Mouse (Mus musculus): ENCODE measurements around the gene Pip4k2c.
A peak's percentile ranks its signal among the peaks of the same experiment; 100 is the strongest.
"Not testable (repeated sequence)": the region's sequence is repeated elsewhere in the genome, so short reads cannot be mapped to it uniquely, and the experiment has no call there.

The Pip4k2c gene

GRCm38 (mm10) chr10:127167614-127168192, 43.7 kb downstream of the Pip4k2c start:
- DNase-seq (ENCODE audit: low spot score), result no peak

GRCm38 (mm10) chr10:127166771-127167613, 44.4 kb downstream of the Pip4k2c start:
- no peak for DNase-seq (ENCODE audit: low spot score)

- no peak for DNase-seq (ENCODE audit: low spot score)
Measured at GRCm38 (mm10) chr10:127166404-127166715, 45.0 kb downstream of the Pip4k2c start.

GRCm38 (mm10) chr10:127165654-127166403, 45.6 kb downstream of the Pip4k2c start:
- DNase-seq (ENCODE audit: low spot score), result no peak

- no peak for DNase-seq (ENCODE audit: low spot score)
Measured at GRCm38 (mm10) chr10:127165354-127165653, 46.1 kb downstream of the Pip4k2c start.

- DNase-seq (ENCODE audit: low spot score), result peak; percentile 46
Measured at GRCm38 (mm10) chr10:127164631-127165353, 46.6 kb downstream of the Pip4k2c start, which contains the start of gene B4galnt1. B4galnt1 (plus strand) TSS chr10:127165225.

GRCm38 (mm10) chr10:127164190-127164589, 47.2 kb downstream of the Pip4k2c start:
- DNase-seq (ENCODE audit: low spot score), result no peak

- DNase-seq (ENCODE audit: low spot score), result not testable (repeated sequence)
Measured at GRCm38 (mm10) chr10:127162771-127163261, 48.6 kb downstream of the Pip4k2c start.

GRCm38 (mm10) chr10:127160728-127161127, 50.7 kb downstream of the Pip4k2c start:
- DNase-seq (ENCODE audit: low spot score), result no peak

GRCm38 (mm10) chr10:127160081-127160480, 51.3 kb downstream of the Pip4k2c start:
- no peak for DNase-seq (ENCODE audit: low spot score)

GRCm38 (mm10) chr10:127158471-127158870, 52.9 kb downstream of the Pip4k2c start:
- DNase-seq (ENCODE audit: low spot score), result no peak

- no peak for DNase-seq (ENCODE audit: low spot score)
Measured at GRCm38 (mm10) chr10:127156511-127156910, 54.9 kb downstream of the Pip4k2c start.

- no peak for DNase-seq (ENCODE audit: low spot score)
Measured at GRCm38 (mm10) chr10:127156089-127156488, 55.3 kb downstream of the Pip4k2c start.

- DNase-seq (ENCODE audit: low spot score), result no peak
Measured at GRCm38 (mm10) chr10:127154652-127155051, 56.7 kb downstream of the Pip4k2c start.

GRCm38 (mm10) chr10:127154241-127154640, 57.1 kb downstream of the Pip4k2c start:
- DNase-seq (ENCODE audit: low spot score), result no peak

- no peak for DNase-seq (ENCODE audit: low spot score)
Measured at GRCm38 (mm10) chr10:127153323-127153722, 58.1 kb downstream of the Pip4k2c start.

GRCm38 (mm10) chr10:127152556-127152955, 58.8 kb downstream of the Pip4k2c start:
- DNase-seq (ENCODE audit: low spot score), result not testable (repeated sequence)

- DNase-seq (ENCODE audit: low spot score), result not testable (repeated sequence)
Measured at GRCm38 (mm10) chr10:127151233-127151632, 60.2 kb downstream of the Pip4k2c start.

GRCm38 (mm10) chr10:127150471-127150872, 60.9 kb downstream of the Pip4k2c start:
- DNase-seq (ENCODE audit: low spot score), result no peak

- DNase-seq (ENCODE audit: low spot score), result no peak
Measured at GRCm38 (mm10) chr10:127147135-127147534, 64.2 kb downstream of the Pip4k2c start.
